Mouse (Mus musculus): Measurements from ENCODE around the gene Srgap2.
"Not testable (repeated sequence)": the region's sequence is repeated elsewhere in the genome, so short reads cannot be mapped to it uniquely, and the experiment has no call there.

Srgap2 gene

GRCm38 (mm10) chr1:131288938-131289337, 238.2 kb downstream of the Srgap2 start:
- DNase-seq (ENCODE audit: low spot score in 2 of 2), result no peak

DNA sequence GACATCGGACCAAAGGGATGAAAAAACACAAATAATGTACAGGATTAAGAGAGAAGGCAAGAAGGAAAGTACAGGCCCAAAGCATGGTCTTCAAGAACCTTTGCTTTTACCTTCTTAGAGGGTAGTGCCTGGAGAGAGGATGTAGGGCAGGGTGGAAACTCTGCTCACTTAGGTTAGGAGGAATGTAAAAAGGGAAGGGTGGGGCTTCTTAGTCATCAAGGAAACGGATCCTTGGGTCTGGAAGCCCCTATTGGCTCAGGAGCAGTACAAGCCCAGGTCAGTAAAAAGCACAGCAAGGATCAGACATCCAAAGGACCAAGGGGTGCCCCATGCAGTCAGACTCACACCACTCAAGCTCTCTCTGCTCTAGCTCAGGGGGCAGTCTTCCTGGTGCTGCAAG, 239.9 kb downstream of the Srgap2 start:
- no peak for DNase-seq (ENCODE audit: low spot score in 2 of 2)

DNA sequence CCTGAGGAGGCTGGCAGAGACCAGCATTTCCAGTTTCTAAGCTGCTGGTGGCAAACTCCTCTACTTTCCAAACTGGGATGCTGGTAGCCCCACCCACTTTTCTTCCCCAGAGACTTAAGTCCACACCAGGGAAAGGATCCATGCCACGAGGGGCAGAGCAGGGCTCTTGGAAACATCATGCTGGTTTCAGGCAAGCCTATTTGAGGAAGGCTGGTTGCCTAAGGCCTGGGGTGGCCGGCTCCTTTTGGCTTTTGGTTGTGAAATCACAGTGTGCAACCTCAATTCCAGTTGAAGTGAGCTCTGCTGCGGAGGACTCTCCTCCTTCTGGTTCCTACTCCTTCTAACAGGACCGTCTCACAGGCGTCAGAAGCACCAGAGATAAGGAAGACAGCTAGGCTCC, 240.3 kb downstream of the Srgap2 start:
- no peak for DNase-seq (ENCODE audit: low spot score in 2 of 2)

- DNase-seq (ENCODE audit: low spot score in 2 of 2), result no peak
Observed at GRCm38 (mm10) chr1:131284616-131285015, 242.5 kb downstream of the Srgap2 start.

DNA sequence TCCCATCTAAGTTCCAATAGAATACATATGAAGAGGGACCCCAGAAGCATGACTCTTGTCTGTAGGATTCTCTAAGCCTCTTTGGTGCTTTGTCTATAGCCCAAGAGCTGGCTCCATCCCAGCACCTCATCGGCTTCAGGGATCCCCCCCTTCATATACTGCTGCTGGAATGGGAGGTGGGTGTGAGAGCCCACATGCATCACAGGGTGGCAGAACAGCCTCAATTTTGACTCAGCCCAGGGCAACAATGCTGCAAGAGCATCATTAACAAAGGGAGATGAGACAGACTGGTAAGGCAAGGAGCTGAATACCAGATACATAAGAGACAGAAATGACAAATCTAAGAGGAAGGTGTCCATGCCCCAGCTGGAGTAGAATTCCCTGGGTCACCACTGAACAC, 243.0 kb downstream of the Srgap2 start:
- no peak for DNase-seq (ENCODE audit: low spot score in 2 of 2)

- no peak for DNase-seq (ENCODE audit: low spot score in 2 of 2)
Observed at GRCm38 (mm10) chr1:131281731-131282130, 245.4 kb downstream of the Srgap2 start.

GRCm38 (mm10) chr1:131280280-131280679, 246.9 kb downstream of the Srgap2 start:
- DNase-seq (ENCODE audit: low spot score in 2 of 2), result no peak

DNA sequence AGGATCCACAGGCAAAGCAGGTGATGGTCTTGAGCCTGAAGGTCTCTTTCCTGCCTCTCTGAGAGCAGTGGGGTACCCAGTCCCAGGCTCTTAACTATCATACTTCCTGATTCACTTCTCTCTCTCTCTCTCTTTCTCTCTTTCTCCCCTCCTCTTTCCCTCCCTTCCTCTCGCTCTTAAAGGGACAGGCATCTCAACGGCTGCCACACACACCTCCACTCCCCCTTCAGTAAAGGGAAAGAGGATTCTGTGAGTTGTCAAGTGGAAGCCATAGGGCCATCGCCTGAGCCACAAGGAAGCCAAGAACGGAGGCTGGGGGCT, 247.7 kb downstream of the Srgap2 start, which contains the start of gene Ikbke:
Ikbke (minus strand) TSS at position 151 of the 321 bp plus-strand sequence.
- no peak for DNase-seq (ENCODE audit: low spot score in 2 of 2)

- DNase-seq (ENCODE audit: low spot score in 2 of 2), result no peak
Observed at GRCm38 (mm10) chr1:131278606-131279455, 248.3 kb downstream of the Srgap2 start.

GRCm38 (mm10) chr1:131276831-131277230, 250.3 kb downstream of the Srgap2 start:
- DNase-seq (ENCODE audit: low spot score in 2 of 2), result no peak

DNA sequence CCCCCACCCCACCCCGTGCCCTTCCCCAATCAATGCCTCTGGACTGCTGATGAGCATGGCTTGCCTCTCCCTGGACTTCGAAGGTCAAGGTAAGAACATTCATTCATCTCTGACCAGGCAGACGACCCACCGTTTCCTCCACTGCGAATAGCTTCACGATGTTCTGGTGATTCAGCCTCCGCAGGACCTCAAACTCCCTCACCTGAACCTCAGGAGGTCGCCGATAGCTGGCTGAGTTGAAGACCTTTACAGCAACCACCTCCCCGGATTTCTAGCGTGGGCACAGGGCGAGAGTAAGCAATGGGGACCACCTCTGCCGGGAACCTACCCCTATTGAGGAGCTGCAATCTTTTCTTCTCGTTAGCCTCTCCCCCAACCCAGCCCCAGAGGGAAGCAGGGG, 251.6 kb downstream of the Srgap2 start:
- DNase-seq (ENCODE audit: low spot score in 2 of 2), result no peak

DNA sequence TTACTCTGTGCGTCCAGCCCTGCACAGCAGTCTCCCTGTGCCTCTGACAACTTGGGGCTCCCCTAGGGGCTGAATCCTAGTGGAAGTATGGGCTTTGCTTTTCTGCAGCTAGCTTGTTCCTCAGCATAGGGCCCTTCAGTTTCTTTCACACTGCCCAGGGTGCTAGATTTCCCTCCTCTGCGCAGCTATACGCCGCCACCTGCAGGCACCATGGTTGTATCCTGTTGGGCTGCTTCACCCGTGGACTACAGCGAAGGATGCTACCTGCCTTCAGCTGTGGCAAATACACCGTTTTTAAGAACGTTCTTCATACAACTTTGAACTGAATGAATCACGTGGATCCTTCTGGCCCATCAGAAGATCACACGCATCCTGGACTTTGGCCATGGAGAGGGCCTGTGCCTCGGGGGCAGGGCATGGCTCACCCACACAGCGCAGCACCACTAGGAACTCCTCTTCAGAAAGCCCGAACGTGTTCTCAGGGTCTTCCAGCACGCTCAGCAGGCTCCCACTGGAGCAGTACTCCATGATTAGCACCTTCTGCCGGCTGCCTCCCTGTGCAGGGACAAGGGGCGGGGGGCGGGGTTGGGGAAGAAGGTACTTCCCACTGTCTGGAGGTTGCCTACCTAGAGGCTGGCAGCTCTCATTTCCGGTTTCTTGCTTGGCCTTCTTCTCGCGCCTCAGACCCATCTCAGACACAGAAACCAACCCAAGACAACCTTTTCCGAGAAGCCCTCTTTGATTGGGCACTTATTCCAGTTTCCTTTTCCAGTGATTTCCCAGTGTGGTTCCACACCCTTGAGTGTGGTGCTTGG, 252.2 kb downstream of the Srgap2 start:
- DNase-seq (ENCODE audit: low spot score in 2 of 2), result no peak

GRCm38 (mm10) chr1:131269797-131270578, 257.2 kb downstream of the Srgap2 start:
- peak; percentile 65 to 90 for DNase-seq (ENCODE audit: low spot score in 2 of 2)

DNA sequence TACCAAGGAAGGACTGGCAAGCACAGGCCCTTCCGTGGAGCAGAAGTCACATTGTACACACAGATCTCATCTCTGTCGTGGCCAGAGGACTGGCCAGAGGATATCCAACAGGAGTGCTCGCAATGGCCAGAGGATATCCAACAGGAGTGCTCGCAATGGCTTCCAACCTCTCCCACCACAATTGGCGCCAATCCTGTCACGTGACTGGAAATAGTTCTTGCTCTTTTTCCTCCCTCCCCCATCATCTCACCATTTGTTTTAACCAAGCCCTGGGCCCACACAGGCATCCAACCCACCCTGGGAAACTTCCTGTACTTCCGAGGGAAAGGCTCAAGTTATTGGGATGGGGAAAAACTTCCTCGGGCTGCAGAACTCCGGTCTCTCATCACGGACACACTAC, 258.4 kb downstream of the Srgap2 start:
- DNase-seq (ENCODE audit: low spot score in 2 of 2), result no peak

- no peak for DNase-seq (ENCODE audit: low spot score in 2 of 2)
Observed at GRCm38 (mm10) chr1:131263905-131264304, 263.2 kb downstream of the Srgap2 start.

GRCm38 (mm10) chr1:131260309-131260656, 266.9 kb downstream of the Srgap2 start:
- DNase-seq (ENCODE audit: low spot score in 2 of 2), result peak; percentile 61 to 87

DNA sequence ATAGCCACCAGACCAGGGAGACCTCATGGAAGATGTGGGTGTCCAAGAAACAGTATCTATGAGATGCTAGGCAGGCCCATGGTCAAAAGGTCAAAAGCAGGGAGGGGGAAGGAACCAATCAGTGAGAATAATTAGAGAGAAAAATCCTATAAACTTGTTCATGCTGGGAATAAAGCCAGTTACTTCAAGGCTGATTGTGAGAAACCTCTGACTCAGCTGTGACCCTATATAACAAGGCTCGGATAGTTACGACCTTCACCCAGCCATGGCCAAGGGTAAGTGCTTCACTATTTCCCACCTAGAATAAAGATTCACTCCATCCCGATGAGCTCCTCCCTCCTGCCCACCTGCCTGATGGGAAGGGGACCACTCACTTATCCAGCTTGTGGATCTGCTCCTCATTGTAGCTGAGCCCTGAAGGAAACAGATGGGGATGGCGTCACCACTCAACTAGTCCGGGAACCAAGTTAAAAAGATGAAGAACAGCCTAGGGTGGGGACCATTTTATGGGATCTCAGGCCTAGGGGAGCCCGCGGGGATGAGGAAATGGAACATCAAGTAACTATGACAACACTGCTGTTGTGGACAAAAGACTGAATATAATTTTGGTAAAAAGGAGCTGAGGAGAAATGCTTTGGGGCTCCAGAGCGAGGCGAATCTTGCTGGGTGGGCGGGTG, 267.4 kb downstream of the Srgap2 start:
- DNase-seq (ENCODE audit: low spot score in 2 of 2), result no peak

GRCm38 (mm10) chr1:131257288-131257687, 269.9 kb downstream of the Srgap2 start:
- no peak for DNase-seq (ENCODE audit: low spot score in 2 of 2)

- DNase-seq (ENCODE audit: low spot score in 2 of 2), result not testable (repeated sequence)
Observed at GRCm38 (mm10) chr1:131252516-131253250, 274.5 kb downstream of the Srgap2 start.

- DNase-seq (ENCODE audit: low spot score in 2 of 2), result no peak
Observed at GRCm38 (mm10) chr1:131246433-131247395, 280.4 kb downstream of the Srgap2 start.
